Mouse (Mus musculus): Measurements from ENCODE around the gene Mctp2.
"Not testable (repeated sequence)": the region's sequence is repeated elsewhere in the genome, so short reads cannot be mapped to it uniquely, and the experiment has no call there.

The Mctp2 gene

DNA sequence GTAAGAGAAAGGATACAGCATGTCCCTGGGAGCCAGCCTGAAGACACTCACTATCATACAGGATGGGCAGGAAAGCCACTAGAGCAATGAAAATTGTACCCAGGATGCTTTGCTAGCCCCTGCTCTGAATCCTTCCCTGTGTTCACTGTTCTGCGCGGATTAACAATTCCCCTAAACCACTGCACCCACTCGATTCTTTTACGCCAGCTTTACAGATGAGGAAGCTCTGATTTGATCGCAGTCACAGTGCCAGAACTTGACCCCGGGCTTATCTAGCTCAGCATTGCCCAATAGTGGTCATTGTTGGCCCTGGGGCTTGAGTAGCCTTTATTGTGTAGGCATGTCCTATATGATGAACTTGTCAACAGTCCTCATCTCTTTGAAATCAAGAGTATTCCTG is 34.9 kb downstream of the Mctp2 start:
- DNase-seq (ENCODE audit: low spot score in 2 of 2), result no peak

GRCm38 (mm10) chr7:72269994-72270393 is 36.4 kb downstream of the Mctp2 start:
- no peak for DNase-seq (ENCODE audit: low spot score in 2 of 2)

DNA sequence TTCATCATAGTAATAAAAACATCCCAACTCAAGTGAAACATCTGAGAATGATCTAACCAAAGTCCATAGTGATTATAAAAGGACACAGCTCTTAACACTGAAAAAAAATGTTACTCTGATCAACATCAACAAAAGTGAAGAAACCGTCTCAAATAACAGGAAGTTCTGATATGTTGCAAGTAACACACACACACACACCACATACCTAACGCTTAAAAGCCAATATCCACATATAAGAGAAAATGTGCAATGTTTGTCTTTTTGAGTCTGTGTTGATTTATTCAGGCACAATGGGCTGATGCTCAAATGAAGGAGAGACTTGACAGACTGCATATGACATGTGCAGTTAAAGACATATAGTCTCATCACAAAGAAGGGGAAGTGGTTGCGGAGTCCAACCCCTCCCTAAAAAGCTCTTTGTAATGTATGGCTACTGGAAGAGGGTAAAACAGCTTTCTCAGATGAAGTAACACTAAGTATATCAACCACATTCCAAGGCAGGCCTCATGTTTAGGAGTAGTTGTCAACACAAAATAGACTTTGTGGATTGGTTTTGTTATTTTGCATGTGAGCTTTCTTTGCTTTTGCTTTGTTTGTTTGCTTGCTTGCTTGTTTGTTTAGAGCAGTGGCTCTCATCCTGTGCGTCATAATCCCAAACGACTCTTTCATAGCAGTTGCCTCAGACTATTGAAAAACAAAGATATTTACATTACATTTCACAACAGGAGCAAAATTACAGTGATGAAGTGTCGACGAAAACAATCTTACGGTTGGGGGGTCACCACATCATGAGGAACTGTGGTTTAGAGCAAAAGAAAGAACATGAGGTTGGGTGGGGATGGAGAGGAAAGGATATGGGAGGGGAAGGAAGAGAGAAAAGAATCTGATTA is 45.4 kb downstream of the Mctp2 start:
- no peak for DNase-seq (ENCODE audit: low spot score in 2 of 2)

- DNase-seq (ENCODE audit: low spot score in 2 of 2), result no peak
Measured at GRCm38 (mm10) chr7:72259045-72259444, 47.4 kb downstream of the Mctp2 start.

DNA sequence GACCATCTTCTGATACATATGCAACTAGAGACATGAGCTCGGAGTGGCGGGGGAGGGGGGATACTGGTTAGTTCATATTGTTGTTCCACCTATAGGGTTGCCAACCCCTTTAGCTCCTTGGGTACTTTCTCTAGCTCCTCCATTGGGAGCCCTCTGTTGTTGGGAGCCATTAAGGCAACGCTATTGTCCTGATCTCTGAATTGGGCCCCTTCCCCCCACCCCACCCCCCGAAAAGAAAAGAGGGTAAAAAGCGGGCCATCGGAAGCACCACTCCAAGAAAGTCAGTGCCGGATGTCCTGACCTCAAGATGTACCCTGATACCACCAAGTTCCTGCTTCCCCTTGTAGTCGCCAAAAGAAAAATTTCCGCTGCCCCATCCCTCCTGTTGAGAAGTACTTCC is 56.1 kb downstream of the Mctp2 start:
- not testable (repeated sequence) for DNase-seq (ENCODE audit: low spot score in 2 of 2)

DNA sequence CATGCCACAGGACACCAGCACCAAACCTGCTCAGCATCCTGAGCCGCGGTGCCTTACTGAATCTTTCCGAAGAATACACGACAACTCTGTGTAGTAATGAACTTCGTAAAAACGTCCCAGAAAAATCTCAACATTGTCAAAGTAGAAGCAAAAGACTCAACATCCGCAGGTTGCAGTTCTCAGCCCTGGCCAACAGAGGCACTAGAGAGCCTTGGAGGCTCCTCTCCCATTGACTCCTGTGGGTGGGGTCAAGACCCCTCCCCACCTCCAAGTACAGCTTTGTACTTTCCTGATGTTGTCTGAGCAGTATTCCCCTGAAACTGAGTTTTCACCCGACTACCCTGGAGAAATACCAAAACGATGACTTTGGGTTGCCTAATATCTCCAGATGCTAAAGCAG is 65.1 kb downstream of the Mctp2 start:
- no peak for DNase-seq (ENCODE audit: low spot score in 2 of 2)

GRCm38 (mm10) chr7:72239782-72240493 is 66.5 kb downstream of the Mctp2 start:
- peak; percentile 3 to 25 for DNase-seq (ENCODE audit: low spot score in 2 of 2)

GRCm38 (mm10) chr7:72238575-72238974 is 67.8 kb downstream of the Mctp2 start:
- DNase-seq (ENCODE audit: low spot score in 2 of 2), result peak; percentile 1 to 14

- no peak for DNase-seq (ENCODE audit: low spot score in 2 of 2)
Measured at GRCm38 (mm10) chr7:72234433-72234998, 71.9 kb downstream of the Mctp2 start.

GRCm38 (mm10) chr7:72231182-72231877 is 75.1 kb downstream of the Mctp2 start:
- no peak for DNase-seq (ENCODE audit: low spot score in 2 of 2)

DNA sequence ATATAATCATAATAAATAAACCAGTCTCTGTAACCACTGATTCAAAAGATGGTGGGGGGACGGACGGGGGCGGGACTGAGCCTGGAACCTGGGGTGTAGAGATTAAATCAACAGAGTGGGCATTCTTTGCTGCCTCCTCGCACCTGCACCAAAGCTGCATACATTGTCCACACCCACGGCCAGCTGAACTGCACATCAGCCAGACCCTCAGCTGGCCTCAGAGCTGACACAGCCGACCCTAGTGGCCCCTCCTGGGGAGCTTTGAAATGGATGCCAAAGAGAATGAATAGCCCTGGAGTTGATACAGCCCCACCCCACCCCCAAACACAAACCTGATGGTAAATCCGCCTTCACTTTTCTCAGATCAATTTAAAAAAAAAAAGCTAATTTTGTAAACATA is 76.5 kb downstream of the Mctp2 start:
- DNase-seq (ENCODE audit: low spot score in 2 of 2), result no peak

GRCm38 (mm10) chr7:72223558-72223957 is 82.8 kb downstream of the Mctp2 start:
- DNase-seq (ENCODE audit: low spot score in 2 of 2), result no peak

DNA sequence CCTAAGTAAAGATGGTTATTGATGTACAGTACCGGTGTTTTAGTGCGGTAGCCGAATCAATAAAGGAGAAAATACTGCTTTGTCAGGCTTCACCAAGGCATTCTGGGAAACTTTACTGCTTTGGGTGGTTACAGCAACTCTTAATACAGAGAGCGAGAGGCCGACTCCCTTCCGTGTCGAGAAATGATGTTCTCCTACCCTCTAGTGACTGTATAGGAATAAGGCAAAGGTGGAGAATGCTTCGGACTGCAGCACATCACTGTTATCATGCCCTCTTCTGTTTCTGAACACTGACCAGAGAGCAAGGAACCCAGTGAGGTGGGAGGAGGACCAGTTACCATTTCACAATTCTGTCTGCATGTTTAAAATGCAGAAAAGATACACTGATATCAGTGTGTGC is 83.9 kb downstream of the Mctp2 start:
- DNase-seq (ENCODE audit: low spot score in 2 of 2), result no peak

DNA sequence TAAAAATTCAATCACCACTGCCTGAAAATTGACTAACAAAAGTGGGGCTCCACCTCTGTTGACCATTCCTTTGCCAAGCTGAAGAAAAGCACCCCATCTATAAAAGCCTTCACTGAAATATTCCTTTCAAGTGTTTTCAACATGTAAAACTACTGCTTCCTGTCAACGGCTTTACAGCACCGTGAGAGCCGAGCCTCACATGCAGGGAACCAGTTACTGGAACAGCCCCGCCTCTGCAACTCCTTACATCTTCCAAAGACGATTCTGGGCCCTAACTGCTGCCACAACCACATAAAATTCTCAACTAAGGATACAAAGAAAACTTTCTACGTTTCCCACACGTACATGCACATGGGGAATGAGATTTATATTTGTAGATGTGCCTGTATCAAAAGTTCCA is 88.4 kb downstream of the Mctp2 start:
- DNase-seq (ENCODE audit: low spot score in 2 of 2), result no peak

- no peak for DNase-seq (ENCODE audit: low spot score in 2 of 2)
Measured at GRCm38 (mm10) chr7:72215563-72216215, 90.7 kb downstream of the Mctp2 start.

DNA sequence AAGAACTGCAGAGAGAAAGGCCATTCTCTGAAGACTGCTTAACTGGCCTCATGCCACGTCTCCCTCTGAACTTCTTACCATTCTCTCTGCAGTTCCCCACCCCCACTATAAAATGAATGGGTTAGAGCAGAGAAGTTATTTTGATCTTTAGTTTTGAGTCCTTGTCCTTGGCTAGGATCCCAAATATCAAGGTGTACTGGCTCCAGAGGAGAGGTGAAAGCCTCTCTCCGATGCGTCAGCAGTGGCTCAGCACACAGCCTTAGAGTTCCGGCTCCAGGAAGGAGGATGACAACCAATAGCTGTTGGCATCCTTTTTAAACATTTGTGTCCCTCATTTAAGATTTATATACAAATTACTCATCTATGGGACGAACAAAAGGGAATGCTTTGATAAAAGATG is 96.2 kb downstream of the Mctp2 start:
- no peak for DNase-seq (ENCODE audit: low spot score in 2 of 2)

- DNase-seq (ENCODE audit: low spot score in 2 of 2), result peak in 1 of 2 experiments; percentile 1
Measured at GRCm38 (mm10) chr7:72209296-72209695, 97.1 kb downstream of the Mctp2 start.

DNA sequence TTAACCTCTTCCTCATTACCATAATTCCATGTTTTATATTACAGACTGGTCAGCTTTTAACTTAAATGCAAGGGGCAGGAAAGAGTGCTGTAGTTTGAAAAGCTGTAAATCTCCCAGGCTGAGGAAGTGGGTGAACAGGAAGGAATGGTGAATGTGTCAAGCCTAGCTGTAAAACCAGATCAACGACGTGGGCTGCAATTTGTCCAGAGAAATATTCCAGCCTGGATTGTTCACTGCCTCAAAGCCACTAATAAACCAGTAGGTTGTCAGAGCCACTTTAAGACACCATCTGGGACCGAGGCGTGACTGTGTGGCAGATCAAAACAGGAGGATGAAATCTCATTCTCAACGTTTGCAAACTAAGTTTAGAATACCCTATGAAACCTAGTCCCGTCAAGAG is 99.6 kb downstream of the Mctp2 start:
- no peak for DNase-seq (ENCODE audit: low spot score in 2 of 2)

GRCm38 (mm10) chr7:72195709-72196108 is 110.7 kb downstream of the Mctp2 start:
- no peak for DNase-seq (ENCODE audit: low spot score in 2 of 2)

DNA sequence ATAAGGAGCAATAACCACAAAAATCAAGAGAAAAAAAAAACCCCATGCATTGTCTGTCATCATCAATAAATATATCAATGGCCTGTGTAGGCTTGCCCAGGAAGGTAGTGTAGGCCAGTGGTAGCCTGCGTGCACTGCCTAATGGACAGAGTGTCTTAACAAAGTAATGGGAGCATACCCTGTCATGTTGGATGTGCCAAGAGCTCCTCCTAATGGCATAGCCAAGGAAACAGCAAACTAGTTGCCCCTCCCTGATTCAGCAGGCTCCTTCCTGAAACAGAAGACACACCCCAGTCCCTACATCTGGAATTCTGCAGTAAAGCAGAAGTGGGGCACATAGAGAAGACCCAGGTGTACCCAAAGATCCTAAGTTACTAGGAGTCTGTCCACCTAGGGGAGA is 113.1 kb downstream of the Mctp2 start:
- peak; percentile 10 to 28 for DNase-seq (ENCODE audit: low spot score in 2 of 2)

DNA sequence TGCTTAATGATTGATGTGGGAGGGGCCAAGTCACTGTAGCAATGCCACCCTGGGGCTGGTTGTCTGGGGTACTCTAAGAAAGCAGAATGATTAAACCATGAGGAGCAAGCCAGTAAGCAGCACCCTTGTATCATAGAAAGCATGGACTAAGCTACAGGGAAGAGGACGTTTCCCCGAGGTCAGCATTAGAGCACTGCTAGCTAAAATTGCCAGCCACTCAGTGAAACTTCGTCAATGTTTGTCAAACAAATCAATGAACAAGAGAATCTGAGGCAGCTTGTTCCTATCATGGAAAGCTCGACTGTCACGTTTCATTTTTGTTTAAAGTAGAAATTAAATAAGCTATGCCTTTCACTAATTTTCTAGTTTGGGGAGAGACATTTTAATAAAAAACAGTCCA is 124.8 kb downstream of the Mctp2 start:
- no peak for DNase-seq (ENCODE audit: low spot score in 2 of 2)

DNA sequence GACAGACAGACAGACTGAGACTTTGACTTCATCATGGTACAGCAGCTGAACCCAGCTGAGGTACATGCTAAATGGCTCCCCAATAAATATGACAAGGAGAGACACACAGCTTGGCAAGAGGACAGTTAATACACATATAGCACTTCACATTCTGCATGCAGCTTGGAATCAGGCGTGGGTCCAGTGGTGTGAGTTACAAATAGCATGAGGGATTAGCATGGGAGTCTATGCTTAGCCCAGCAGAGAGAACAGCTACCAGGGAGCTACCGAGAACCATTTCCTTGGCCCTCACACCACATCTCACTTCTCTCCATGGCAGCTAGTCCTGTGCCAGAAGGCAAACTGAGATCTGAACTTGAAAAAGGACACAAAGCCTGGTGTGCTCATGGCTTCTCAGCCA is 137.1 kb downstream of the Mctp2 start:
- DNase-seq (ENCODE audit: low spot score in 2 of 2), result no peak

Data from heart, adult 9 months (tissue).